ENCODE assay signal across 31 mouse cellular contexts in the genomic region with DNA sequence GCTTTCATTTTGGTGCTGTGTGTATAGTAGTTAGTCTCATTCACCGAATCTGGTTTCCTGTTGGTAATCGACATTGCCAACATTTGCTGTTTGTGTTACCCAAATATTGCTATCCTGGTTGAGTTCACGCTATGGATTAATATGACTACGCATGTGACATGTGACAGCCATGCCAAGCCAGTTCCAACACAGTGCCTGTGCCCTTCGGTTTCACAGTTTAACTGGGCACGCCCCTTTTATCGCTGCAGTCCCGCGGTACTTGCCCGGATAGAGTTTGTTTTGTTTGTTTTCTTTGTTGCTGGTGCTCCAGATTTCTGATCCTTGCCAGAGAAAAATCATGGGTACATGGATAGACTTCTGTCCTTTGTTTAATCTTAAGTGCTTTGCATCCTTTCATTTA.
"Had no signal": no experiment of that assay in that cellular context is flagged by ENCODE, and none has a peak within 500 bp of the region (broad histone marks: within the 10 kb centered on the region; RNA-seq: fewer than 3 reads in every experiment).

No protein-coding gene starts in this region.

- H3K4me3 ChIP-seq: left cerebral cortex, adult 2 months; limb, embryonic 10.5 days; limb, embryonic 12.5 days; limb, embryonic 13.5 days; limb, embryonic 15.5 days; liver, embryonic 13.5 days; liver, embryonic 15.5 days; lung, embryonic 15.5 days; megakaryocyte, embryonic 14.5 days; midbrain, embryonic 10.5 days; midbrain, embryonic 12.5 days; midbrain, embryonic 13.5 days; midbrain, embryonic 15.5 days; myocyte had no signal

- H3K4me2 ChIP-seq: limb, embryonic 12.5 days; limb, embryonic 13.5 days; limb, embryonic 15.5 days; liver, embryonic 11.5 days; liver, embryonic 13.5 days; liver, embryonic 15.5 days; lung, embryonic 14.5 days; lung, embryonic 15.5 days; midbrain, embryonic 11.5 days; midbrain, embryonic 12.5 days; midbrain, embryonic 13.5 days; midbrain, embryonic 15.5 days had no signal

- DNase-seq: left cerebral cortex, postnatal 4 days; liver; liver, embryonic 13.5 days; liver, postnatal 0 days; lung, adult 18-20 months; lung, adult 2 months; lung, embryonic 14.5 days; lung, postnatal 10 days; lung, postnatal 14 days; lung, postnatal 36 days; lung, postnatal 4 days; midbrain, embryonic 14.5 days had no signal

- H3K4me1 ChIP-seq: liver, embryonic 13.5 days; liver, embryonic 15.5 days; lung, embryonic 15.5 days; megakaryocyte, embryonic 14.5 days; midbrain, embryonic 10.5 days; midbrain, embryonic 12.5 days; midbrain, embryonic 13.5 days; midbrain, embryonic 15.5 days had no signal

- H3K27ac ChIP-seq: left cerebral cortex, adult 2 months; limb, embryonic 10.5 days; limb, embryonic 12.5 days; limb, embryonic 13.5 days; limb, embryonic 15.5 days; liver, embryonic 13.5 days; liver, embryonic 14.5 days; liver, embryonic 15.5 days; lung, embryonic 15.5 days; macrophage; midbrain, embryonic 10.5 days; midbrain, embryonic 12.5 days; midbrain, embryonic 13.5 days; midbrain, embryonic 15.5 days had no signal

- H3K9me3 ChIP-seq: limb, embryonic 10.5 days; limb, embryonic 13.5 days; limb, embryonic 15.5 days; liver, embryonic 13.5 days; liver, embryonic 15.5 days; lung, embryonic 15.5 days; midbrain, embryonic 10.5 days; midbrain, embryonic 12.5 days; midbrain, embryonic 13.5 days; midbrain, embryonic 15.5 days had no signal

- H3K9ac ChIP-seq: limb, embryonic 12.5 days; limb, embryonic 13.5 days; limb, embryonic 15.5 days; liver, embryonic 13.5 days; liver, embryonic 14.5 days; liver, embryonic 15.5 days; liver, postnatal 0 days; lung, embryonic 14.5 days; lung, embryonic 15.5 days; midbrain, embryonic 12.5 days; midbrain, embryonic 13.5 days; midbrain, embryonic 15.5 days had no signal

- ATAC-seq: liver, postnatal 0 days; lung, postnatal 0 days; midbrain, embryonic 13.5 days; midbrain, embryonic 15.5 days; midbrain, embryonic 16.5 days had no signal

- H3K36me3 ChIP-seq: limb, embryonic 10.5 days; limb, embryonic 12.5 days; limb, embryonic 13.5 days; limb, embryonic 15.5 days; liver, embryonic 13.5 days; liver, embryonic 15.5 days; lung, embryonic 15.5 days; midbrain, embryonic 10.5 days; midbrain, embryonic 12.5 days; midbrain, embryonic 13.5 days; midbrain, embryonic 15.5 days had no signal

- H3K27me3 ChIP-seq: limb, embryonic 12.5 days; limb, embryonic 13.5 days; limb, embryonic 15.5 days; liver, embryonic 13.5 days; liver, embryonic 15.5 days; lung, embryonic 15.5 days; megakaryocyte, embryonic 14.5 days; midbrain, embryonic 12.5 days; midbrain, embryonic 13.5 days; midbrain, embryonic 15.5 days had no signal
